Mouse (Mus musculus): ENCODE measurements around the gene Mrpl37.

The Mrpl37 gene

DNA sequence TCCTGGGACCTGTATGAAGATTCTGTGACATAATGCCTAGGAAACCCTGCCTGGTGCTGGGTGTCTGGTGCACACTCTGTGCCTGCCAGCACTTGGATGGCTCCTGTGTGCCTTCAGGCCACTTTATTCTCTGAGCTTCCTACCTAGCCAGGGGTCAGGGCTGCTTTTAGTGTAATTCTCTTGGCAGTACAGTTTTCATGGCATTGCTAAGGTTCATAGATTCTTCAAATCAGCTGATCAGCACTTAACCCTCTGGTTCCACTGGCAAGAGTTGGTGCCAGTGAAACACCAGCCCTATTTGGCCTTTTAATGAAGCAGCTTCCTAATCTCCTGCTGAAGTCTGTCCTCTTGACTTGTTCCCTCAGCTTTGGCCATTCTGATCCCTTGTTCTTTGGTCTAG lies 49.4 kb downstream of the Mrpl37 start:
- DNase-seq (ENCODE audit: low spot score): no peak

DNA sequence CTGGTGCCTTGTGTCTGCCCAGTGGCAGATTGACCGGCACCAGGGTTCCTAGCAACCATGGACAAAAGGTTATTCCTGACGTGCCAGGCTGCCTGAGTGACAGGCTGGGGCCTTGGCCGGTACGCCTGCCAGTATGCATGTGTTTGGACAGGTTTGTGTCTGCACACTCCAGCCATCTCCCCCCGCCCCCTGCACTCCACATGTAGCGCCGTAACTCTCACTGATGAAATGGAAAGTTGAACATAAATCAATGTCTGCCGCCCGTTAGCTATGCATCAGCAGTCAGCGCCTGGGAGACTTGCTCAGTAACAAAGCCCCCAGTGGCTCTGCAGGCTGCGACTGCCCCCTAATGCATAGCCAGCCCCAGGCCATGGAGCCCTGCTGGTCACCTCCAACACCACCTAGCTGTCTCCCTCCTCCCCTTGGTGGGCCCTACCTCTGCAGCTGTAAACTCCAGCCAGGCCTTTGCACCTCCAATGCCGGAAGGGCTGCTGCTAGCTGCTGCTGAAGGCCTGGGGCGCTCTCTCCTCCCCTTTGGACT lies 50.6 kb downstream of the Mrpl37 start:
- no peak for DNase-seq (ENCODE audit: low spot score)

DNA sequence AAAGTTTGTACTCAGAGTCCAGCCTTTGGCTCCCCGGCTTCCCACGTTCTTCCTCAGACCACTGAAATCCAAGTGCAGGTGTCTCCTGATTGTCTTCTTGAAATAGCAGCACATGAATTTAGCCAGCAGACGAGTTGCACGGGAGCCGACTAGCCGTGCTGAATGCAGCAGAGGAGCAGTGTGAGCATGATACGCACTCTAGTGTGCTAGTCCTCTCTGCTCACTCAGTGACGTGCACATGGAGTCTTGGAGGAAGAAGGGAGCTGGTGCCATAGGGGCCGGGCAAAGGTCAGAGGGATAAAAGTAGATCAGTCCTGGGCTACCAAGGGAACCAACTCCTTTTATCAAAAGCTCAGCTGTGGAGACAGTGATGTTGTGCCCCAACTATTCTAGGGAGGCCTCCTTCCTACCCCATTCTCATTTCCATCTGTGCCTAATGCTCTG lies 52.8 kb downstream of the Mrpl37 start:
- no peak for DNase-seq (ENCODE audit: low spot score)

DNA sequence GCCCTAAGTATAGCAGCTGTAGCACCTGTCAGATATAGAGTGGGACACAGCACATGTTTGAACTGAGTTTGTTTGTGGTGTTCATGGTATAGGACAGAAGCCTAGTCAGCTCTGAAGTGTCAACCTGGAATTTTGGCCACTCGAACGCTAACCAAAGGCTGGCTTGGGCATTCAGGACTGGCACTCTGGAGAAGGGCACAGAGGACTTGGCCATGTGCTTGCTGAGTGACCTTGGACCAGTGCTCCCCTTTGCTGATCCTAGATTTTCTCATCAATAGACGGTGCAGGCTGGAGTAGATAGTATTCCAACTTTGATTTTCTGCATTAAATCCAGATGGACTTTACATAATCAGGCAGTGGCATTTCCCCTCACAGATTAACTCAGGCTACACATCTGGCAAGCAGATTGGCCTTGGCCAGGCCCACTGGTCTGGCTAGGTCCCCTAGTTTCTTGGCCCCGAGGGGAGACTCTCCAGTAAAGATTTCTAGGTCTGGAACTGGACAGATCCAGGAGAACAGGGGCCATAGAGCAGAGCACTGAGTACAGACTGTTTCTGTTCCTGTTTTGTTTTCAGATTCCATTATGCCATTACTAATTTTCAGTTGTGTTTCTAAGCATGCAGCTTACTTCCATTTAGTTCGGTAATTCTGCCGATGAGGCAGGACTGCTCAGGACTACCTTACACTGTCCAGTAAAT lies 53.4 kb downstream of the Mrpl37 start:
- no peak for DNase-seq (ENCODE audit: low spot score)

DNA sequence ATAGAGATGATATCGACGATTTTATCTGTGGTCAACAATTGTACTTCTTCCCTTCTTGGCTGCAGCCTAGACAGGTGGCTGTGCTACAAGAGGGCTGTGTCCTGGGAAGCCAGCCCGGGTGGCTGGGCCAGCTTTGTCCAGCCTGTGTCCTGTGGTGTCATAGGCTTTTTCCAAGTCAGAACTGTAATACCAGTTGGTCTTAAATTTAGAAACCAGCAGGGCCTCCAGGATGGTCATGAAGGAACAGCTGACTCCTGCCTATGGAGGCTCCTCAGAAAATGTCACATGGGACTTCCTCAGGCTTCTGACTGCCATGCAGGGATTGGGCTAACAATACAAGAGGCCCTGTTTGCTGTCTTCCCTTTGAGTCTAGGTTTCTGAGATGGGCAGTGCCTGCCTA lies 54.1 kb downstream of the Mrpl37 start:
- DNase-seq (ENCODE audit: low spot score): no peak

DNA sequence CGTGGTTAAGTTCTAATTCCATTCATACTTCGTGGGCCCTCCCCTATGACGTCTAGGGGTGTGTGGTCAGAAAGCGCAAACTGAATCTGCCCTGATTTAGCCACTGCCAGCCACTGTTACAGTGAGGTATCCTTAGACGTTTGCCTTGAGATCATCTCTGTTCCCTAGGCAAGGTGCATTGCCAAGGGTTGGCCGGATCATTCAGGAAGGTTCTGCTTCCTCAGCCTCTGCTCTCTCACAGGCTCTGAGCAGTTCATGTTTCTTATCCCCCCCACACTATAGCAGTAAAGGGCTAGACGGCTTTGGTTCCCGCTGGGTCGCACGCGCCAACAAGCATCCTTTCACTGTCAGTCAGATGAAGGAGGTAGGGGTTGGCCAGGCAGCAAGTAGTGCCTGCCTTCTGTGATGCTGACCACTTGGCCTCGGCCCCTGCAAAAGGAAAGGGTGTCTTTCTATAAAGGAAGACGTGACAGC lies 54.6 kb downstream of the Mrpl37 start:
- DNase-seq (ENCODE audit: low spot score): no peak

DNA sequence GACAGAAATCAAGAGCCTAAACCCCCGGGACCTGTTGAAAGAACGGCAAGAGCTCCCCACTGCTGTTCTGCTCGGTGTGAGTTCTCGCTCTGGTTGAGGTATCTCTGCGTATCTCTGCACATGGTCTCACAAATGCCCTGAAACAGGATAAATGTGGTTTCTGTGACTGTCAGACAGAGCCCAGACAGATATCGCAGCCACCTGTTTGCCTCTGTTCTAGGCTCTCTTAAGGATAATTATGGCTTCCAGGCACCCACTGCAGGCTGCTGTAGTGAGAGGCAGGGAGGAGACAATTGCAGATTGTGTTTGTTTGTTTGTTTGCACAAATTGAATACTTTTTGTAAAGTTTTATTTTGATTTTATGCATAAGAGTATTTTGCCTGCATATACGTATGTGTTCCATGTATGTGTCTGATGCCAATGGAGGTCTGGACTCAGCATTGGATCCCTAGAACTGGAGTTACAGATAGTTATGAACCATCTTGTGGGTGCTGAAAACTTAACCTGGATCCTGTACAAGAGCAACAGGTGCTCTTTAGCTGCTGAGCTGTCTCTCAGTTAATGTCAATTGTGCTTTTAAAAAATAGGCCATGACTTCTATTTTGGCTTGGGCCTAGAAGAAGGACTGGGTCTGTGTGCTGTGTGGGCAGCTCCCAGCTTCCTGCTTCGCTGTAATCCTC lies 55.2 kb downstream of the Mrpl37 start:
- DNase-seq (ENCODE audit: low spot score): no peak

DNA sequence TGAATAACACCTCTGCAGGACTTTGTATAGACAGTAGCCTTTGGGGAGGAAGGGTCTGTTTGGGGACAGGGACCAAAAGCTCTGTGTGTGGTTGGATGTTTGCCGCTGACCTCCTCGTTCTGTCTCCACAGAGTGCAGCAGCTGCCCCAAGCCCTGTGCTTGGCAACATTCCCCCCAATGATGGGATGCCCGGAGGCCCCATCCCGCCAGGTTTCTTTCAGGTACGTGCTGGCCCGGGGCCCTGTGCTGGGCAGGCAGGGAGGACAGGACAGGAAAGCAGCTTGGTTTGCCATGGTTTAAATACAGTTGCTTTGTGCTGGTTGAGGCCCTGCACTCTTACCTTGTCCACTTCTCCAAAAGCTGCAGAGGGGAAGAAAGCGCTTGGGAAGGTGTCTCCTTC lies 57.1 kb downstream of the Mrpl37 start:
- DNase-seq (ENCODE audit: low spot score): no peak

DNA sequence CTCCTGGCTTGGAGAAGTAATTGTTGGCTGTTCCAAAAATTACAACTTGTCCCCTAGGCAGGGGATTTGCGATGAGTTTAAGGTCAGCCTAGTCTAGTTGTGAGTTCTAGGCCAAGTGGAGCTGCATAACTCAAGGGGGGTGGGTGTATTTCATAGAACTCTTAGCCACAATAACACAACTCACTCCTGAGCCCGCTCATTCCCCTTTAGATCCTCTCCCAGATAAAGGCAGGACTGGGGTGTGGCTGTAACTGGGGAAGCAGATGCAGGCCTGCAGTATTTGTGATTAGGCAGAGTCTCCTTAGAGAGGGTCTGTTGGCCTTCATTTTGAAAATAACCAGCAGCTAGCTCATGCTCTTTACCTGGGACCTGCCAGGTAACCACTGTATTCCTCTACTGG lies 58.5 kb downstream of the Mrpl37 start:
- no peak for DNase-seq (ENCODE audit: low spot score)

DNA sequence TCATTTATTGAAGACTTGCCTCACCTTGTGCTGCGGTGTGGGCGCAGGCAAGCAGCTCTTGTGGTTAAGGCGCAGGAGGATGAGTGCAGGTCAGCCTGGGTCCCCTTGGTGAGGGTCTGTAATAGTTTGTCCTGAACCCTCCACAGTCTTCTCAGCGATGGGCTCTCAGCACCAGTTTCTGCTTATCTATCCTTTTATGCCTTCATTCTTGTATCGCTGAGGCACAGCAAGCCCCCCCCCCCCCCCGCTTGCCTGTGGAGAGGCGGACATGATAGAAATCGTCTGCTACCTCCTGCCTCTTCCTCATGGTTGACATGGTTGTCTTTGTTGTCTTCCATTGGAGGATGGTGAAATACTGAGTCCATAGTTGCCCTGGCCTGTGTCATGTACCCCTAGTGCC lies 59.3 kb downstream of the Mrpl37 start:
- DNase-seq (ENCODE audit: low spot score): no peak

DNA sequence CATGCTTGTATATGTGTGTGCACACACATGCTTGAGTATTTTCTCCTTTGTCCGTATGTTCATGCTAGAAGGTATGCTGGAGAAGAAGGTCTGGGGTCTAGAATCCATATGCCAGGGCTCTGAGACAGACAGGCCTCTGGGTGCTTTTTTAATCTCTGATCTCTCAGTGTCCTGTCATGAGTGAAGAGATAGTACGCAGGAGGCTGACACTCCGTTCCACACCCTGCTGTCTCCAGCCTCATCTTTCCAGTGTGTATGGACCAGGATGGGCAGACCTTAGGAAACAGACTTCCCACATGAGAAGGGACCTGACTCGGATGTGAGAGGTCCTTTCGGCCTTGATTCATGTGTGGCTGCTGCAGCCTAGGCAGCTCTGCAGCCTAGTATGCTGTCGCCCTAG lies 59.9 kb downstream of the Mrpl37 start:
- no peak for DNase-seq (ENCODE audit: low spot score)

DNA sequence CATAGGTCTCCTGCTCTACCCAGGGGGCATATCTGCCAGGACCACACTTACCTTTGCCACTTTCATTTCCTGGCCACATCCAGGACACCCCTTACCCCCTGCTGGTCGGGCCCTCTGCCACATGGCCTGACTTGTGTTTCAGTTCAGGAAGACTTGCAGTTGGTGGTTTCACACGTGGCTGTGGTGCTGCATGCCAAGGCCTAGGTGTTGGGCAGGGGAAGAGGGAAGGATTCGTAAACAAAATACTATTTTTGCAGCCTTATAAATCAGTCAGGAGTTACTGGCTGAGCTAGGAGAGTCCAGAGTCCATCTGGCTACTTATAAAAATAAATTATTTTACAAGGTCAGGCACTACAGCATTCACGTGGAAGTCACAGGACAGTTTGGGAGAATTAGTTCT lies 60.4 kb downstream of the Mrpl37 start:
- no peak for DNase-seq (ENCODE audit: low spot score)

All from layer of hippocampus, adult 11-12 months (tissue).